Mouse (Mus musculus) hindbrain, embryonic 16.5 days (tissue): ENCODE data around the gene Dtx4. TPM values are rescaled to one million over a fixed set of nuclear protein-coding genes. Genes with fewer than 3 reads are reported as not detected.
A peak's percentile ranks its signal among the peaks of the same experiment; 100 is the strongest.
"Not testable (repeated sequence)": the region's sequence is repeated elsewhere in the genome, so short reads cannot be mapped to it uniquely, and the experiment has no call there.

ENCODE experiments used
- ATAC-seq: fragments of 200-750 bp; cut with Nextera tagmentation; 2 replicates; pipeline ENCODE4 v1.8.0; 2017; ENCODE audit warnings: moderate TSS enrichment, moderate library complexity
- H3K27ac ChIP-seq: fragments of 300-500 bp; sonication (generic); 2 replicates; pipeline ENCODE4 v1.5.1; 2014; ENCODE audit warnings: low read depth, mild to moderate bottlenecking, control low read depth, low read length, moderate library complexity
- H3K27me3 ChIP-seq: fragments of 300-500 bp; sonication (generic); replicated peaks from 2 replicates; pipeline ENCODE4 v1.6.1; 2014; ENCODE audit warnings: low read length; ENCODE audit not compliant: control insufficient read depth, insufficient read depth
- H3K36me3 ChIP-seq: fragments of 300-500 bp; sonication (generic); 2 replicates; pipeline ENCODE4 v1.6.1; 2014; ENCODE audit warnings: mild to moderate bottlenecking, low read length, moderate library complexity, mixed read lengths; ENCODE audit not compliant: control insufficient read depth, insufficient read depth
- H3K4me1 ChIP-seq: fragments of 300-500 bp; sonication (generic); 2 replicates; pipeline ENCODE4 v1.6.1; 2014; ENCODE audit warnings: low read depth, low read length; ENCODE audit not compliant: control insufficient read depth, insufficient read depth
- H3K4me2 ChIP-seq: fragments of 300-500 bp; sonication (generic); 2 replicates; pipeline ENCODE4 v1.6.1; 2014; ENCODE audit warnings: mild to moderate bottlenecking, low read length, control low read depth, moderate library complexity
- H3K4me3 ChIP-seq: fragments of 300-500 bp; sonication (generic); 2 replicates; pipeline ENCODE4 v1.5.1; 2014; ENCODE audit warnings: mild to moderate bottlenecking, low read length, control low read depth, moderate library complexity
- H3K9ac ChIP-seq: fragments of 300-500 bp; sonication (generic); 2 replicates; pipeline ENCODE4 v1.6.1; 2014; ENCODE audit warnings: low read depth, mild to moderate bottlenecking, control low read depth, low read length, moderate library complexity
- H3K9me3 ChIP-seq: fragments of 300-500 bp; sonication (generic); 2 replicates; pipeline ENCODE4 v1.6.1; 2014; ENCODE audit warnings: mild to moderate bottlenecking, low read length, moderate library complexity; ENCODE audit not compliant: control insufficient read depth
- WGBS: fragments of 180-500 bp; shearing (Covaris S2); extraction: QIAGEN DNeasy Blood & Tissue Kit; methylation state at CpG from one replicate; pipeline ENCODE4 v1.1.7; 2014; 5-methylcytosine and 5-hydroxymethylcytosine counted together
- polyA plus RNA-seq: library from polyadenylated mRNA; unstranded; fragments of >200 nt; fragmentation: Nextera tagmentation; extraction: Ambion mirVana; gene quantifications from 2 replicates; pipeline ENCODE4 v1.2.1, GENCODE M21; 2015

Dtx4 gene
- 32.7 and 39.2 TPM in 2 replicates for polyA plus RNA-seq

DNA sequence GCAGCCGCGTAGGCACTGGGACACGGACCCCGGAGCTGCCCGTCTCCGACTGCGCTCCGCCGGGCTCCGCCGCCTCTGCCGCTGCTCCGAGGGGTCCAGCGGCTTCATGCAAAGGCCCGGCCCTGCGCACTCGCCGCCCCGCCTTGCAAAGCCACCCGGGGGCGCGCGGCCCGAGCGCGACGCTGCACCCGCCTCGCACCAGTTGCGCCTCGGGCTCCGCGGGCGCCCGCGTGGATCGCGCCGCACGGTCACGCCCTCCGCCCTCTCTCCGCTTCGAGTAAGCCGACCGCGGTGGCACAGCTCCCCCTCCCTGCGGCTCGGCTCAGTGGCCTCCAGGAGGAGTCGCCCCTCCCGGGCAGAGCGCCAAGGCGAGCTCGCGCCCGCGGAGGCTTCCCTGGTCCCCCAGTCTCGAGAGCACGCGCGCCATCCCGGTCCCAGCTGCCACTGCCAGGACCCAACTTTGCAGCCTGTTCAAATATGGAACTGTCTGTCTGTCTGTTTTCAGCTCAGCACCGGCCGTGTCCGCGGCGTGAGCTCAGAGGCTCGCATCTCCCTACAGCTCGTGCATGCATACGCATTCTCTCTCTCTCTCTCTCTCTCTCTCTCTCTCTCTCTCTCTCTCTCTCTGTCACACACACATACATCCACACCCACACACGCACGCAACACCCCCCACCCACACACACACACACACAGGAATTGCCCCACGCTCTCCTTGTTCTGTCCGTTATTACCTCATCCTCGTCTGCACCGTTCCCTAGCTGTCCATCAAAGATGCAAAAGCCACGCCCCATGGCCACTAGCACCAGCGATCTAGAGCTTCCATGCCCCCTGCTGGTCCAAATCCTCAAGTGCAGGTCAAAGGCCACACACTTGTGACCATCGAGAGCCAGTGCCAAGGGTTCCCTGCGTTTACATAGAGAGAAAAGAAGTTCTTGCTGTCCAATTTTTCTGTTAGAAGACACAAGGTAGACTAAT, at the start of gene Dtx4:
Gene Dtx4, minus strand, starts transcription at position 85 of the 978 bp plus-strand sequence.
- peak within 1 kb of the TSS; percentile 93 for H3K27ac ChIP-seq
- H3K4me3 ChIP-seq: peak within 1 kb of the TSS; percentile 69
- H3K36me3 ChIP-seq: no peaks in the 10 kb centered on the region
- peak within 1 kb of the TSS; percentile 83 for H3K4me2 ChIP-seq
- ATAC-seq: peak; percentile 91
- H3K9me3 ChIP-seq: no peaks in the 10 kb centered on the region
- peaks cover 13% of the 10 kb centered on the region for H3K4me1 ChIP-seq
- under 1% methylated on average over 71 of the region's 80 CpGs for WGBS
- no peaks in the 10 kb centered on the region for H3K27me3 ChIP-seq
- peak within 1 kb of the TSS; percentile 85 for H3K9ac ChIP-seq

GRCm38 (mm10) chr19:12550005-12550942, 49.0 kb upstream of the Dtx4 start:
- H3K27ac ChIP-seq: no peak overlapping the region

GRCm38 (mm10) chr19:12549166-12549565, 47.9 kb upstream of the Dtx4 start:
- no peak overlapping the region for H3K27ac ChIP-seq
- H3K4me3 ChIP-seq: no peak overlapping the region
- H3K4me1 ChIP-seq: no peaks in the 10 kb centered on the region
- no peaks in the 10 kb centered on the region for H3K27me3 ChIP-seq
- no peak overlapping the region for H3K4me2 ChIP-seq
- no peak for ATAC-seq
- no peaks in the 10 kb centered on the region for H3K36me3 ChIP-seq
- no peaks in the 10 kb centered on the region for H3K9me3 ChIP-seq
- WGBS: 81% methylated on average over 5 of the region's 5 CpGs
- no peak overlapping the region for H3K9ac ChIP-seq

More at GRCm38 (mm10) chr19:12550005-12550942, 49.0 kb upstream of the Dtx4 start:
- Histone ChIP-seq H3K9ac (no peak overlapping the region), H3K4me2 (no peak overlapping the region), H3K4me1 (no peaks in the 10 kb centered on the region), H3K27me3 (no peaks in the 10 kb centered on the region), H3K9me3 (no peaks in the 10 kb centered on the region), H3K4me3 (no peak overlapping the region), H3K36me3 (no peaks in the 10 kb centered on the region)
- WGBS: 57% methylated on average over 5 of the region's 5 CpGs
- ATAC-seq: no peak

- not testable (repeated sequence) for H3K4me2 ChIP-seq, ATAC-seq, H3K36me3 ChIP-seq, H3K9me3 ChIP-seq, H3K4me1 ChIP-seq, H3K9ac ChIP-seq, H3K27ac ChIP-seq, H3K4me3 ChIP-seq, H3K27me3 ChIP-seq
- 95% methylated on average over 11 of the region's 11 CpGs for WGBS
Measured at GRCm38 (mm10) chr19:12545440-12545839, 44.2 kb upstream of the Dtx4 start, which contains the start of gene Fam111a. Gene Fam111a (plus strand): TSS chr19:12545740.

DNA sequence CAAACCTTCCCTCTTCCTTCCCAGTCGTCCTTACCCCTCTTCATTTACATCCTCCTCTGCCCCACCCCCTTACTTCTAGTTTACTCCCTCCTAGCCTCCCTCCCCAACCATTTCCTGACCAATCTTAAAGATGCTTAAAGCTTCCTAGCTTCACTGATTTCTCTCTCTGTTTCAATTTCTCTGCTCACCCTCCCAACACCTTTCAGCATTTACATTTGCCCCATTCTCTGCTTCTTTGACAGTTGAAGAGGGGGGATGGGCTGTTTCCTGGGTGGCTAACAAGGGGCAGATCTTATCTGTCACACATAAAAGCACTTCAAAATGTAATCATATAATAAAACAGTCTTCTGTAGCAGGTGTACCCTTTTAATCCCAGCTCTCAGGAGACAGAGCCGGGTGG, 40.4 kb upstream of the Dtx4 start:
- no peaks in the 10 kb centered on the region for H3K4me1 ChIP-seq
- no peak for ATAC-seq
- H3K9ac ChIP-seq: no peak overlapping the region
- H3K27me3 ChIP-seq: no peaks in the 10 kb centered on the region
- 39% methylated on average over 2 of the region's 2 CpGs for WGBS
- H3K9me3 ChIP-seq: no peaks in the 10 kb centered on the region
- H3K4me3 ChIP-seq: no peak overlapping the region
- no peak overlapping the region for H3K27ac ChIP-seq
- H3K4me2 ChIP-seq: no peak overlapping the region
- no peaks in the 10 kb centered on the region for H3K36me3 ChIP-seq

DNA sequence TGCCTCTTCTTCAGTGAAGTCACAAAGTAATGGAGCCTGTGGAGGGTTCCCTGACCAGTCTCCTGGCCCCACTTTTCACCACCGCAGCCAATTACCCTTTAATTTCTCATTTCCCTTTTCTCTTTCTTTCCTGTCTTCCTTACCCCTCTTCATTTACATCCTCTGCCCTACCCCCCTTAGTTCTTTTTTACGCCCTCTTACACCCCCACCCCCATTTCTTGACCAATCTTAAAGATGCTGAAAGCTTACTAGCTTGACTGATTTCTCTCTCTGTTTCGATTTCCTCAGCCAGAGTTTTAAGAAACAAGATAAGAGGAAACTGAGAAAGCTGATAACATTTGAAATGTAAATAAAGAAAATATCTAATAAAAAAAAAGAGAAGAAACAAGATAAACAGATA, 39.5 kb upstream of the Dtx4 start:
- Histone ChIP-seq H3K4me3 (no peak overlapping the region), H3K9ac (no peak overlapping the region), H3K27ac (no peak overlapping the region), H3K27me3 (no peaks in the 10 kb centered on the region), H3K4me1 (no peaks in the 10 kb centered on the region), H3K36me3 (no peaks in the 10 kb centered on the region), H3K4me2 (no peak overlapping the region), H3K9me3 (no peaks in the 10 kb centered on the region)
- ATAC-seq: no peak
- WGBS: 68% methylated on average over 3 of the region's 3 CpGs

DNA sequence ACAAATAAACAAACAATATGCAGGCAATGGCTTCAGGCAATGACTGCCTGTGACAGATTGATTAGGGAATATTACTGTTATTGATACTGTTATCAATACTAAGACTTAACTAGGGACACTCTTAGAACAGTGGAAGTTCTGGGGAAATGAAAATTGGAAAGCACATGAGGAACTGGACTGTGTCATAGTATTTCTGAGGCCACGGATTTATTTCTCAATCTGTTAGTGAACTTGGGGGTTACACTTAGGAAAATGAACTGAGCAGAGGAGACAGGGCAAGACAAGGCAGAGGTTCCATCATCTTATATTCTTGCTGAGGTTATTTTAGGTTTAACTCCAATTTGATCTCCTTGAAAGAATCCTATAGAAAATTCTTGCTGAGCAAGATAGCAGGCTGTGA, 38.7 kb upstream of the Dtx4 start:
- no peak for ATAC-seq
- H3K4me2 ChIP-seq: no peak overlapping the region
- H3K9me3 ChIP-seq: no peaks in the 10 kb centered on the region
- no peak overlapping the region for H3K9ac ChIP-seq
- H3K36me3 ChIP-seq: no peaks in the 10 kb centered on the region
- no peak overlapping the region for H3K27ac ChIP-seq
- H3K27me3 ChIP-seq: no peaks in the 10 kb centered on the region
- H3K4me1 ChIP-seq: no peaks in the 10 kb centered on the region
- no peak overlapping the region for H3K4me3 ChIP-seq
- WGBS: 89% methylated on average over 1 of the region's 1 CpGs

- H3K36me3 ChIP-seq: no peaks in the 10 kb centered on the region
- H3K9ac ChIP-seq: no peak overlapping the region
- no peak overlapping the region for H3K4me2 ChIP-seq
- no peaks in the 10 kb centered on the region for H3K27me3 ChIP-seq
- no peak for ATAC-seq
- no peaks in the 10 kb centered on the region for H3K9me3 ChIP-seq
- no peak overlapping the region for H3K4me3 ChIP-seq
- H3K27ac ChIP-seq: no peak overlapping the region
- H3K4me1 ChIP-seq: no peaks in the 10 kb centered on the region
Measured at GRCm38 (mm10) chr19:12537168-12537567, 35.9 kb upstream of the Dtx4 start.

DNA sequence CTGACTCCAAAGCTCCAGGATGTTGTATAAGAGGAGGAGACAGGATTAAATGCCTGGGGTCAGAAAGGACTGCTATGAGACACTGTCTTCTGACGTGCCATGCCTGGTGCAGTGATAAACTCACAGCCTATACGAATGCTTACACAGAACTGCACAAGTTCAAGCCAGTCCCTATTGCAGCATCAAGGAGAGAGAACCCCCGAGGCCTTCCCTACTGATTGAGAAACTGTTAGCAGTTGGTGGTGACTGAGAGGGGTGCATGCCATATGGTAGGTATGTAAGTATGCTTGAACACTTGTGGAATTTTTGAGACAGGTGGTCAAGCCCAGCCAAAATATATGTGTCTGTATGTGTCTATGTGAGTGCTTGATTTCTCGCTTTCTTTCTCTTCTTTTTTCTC, 22.1 kb upstream of the Dtx4 start:
- Histone ChIP-seq H3K9me3 (no peaks in the 10 kb centered on the region), H3K4me1 (no peaks in the 10 kb centered on the region; the same call in 1 of the 2 replicates), H3K9ac (no peak overlapping the region), H3K4me2 (no peak overlapping the region), H3K27ac (no peak overlapping the region), H3K36me3 (no peaks in the 10 kb centered on the region), H3K27me3 (no peaks in the 10 kb centered on the region), H3K4me3 (no peak overlapping the region)
- 61% methylated on average over 4 of the region's 4 CpGs for WGBS
- ATAC-seq: no peak
